Mouse (Mus musculus): ENCODE measurements at regions not wholly inside any gene's neighbourhood (a gene's known extent, or its start where the extent isn't known, plus 50 kb on each side); places are given as distances from the start of the nearest gene placed in this dataset.

DNA sequence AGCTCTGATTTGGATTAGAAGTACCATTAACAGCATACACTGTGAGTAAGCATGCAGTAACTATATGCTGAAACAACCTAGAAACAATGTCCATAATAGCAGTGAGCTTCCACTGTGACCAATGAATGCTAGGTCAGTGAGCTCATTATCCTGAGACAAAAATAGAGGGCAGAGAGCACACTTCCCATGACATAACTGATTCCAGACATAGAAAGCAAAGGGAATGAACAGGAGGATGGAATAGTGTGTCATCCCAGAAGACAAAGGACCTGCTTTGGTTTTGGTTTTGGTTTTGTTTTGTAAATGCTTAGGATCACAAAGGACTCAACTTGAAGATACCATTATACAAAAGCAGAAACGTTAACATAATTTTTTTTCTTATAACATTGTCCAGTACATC is 150.8 kb upstream of the Nr3c2 start:
- in situ Hi-C loops (cut with MboI, MseI), result no loop called here

DNA sequence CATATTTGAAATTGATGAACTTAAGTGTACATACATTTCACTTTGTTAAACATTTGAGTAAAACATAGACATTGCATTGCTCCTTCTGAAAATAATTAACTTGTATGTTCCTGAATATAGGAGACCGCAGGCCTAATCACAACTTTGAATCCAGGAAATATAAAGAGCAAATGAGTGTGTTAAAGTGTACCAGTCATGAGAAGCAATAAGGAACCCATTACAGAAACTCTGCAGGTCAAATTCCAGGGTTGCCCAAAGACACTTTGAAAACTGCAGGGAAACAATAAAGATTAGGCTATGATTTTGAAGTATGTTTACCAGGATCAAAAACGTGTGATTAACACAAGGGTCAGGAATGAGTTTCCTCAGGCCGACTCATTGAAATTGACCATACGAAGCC is 149.0 kb upstream of the Nr3c2 start:
- in situ Hi-C loops (cut with MboI, MseI), result no loop called here

- in situ Hi-C loops (cut with MboI, MseI), result no loop called here
Measured at GRCm38 (mm10) chr8:76754166-76754565, 145.1 kb upstream of the Nr3c2 start.

DNA sequence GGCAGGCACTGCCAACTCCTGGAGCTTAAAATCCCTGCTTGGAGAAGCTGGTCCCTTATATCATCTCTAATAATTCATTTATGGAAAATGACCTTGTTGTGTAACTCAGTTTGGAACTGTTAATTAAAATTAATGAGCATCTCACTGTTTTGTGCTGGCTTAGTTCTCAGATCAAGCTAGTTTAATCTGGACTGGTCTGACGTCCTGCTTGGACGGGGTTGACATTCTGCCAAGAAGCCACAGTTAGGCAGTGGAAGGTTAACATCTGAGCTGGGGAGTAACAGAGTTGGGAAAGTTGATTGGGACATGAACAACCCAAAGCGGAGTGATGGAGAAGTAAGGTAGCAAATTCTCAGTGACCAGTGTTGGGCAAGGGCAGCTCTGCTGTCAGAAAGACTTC is 135.0 kb upstream of the Nr3c2 start:
- in situ Hi-C loops (cut with MboI, MseI), result no loop called here

DNA sequence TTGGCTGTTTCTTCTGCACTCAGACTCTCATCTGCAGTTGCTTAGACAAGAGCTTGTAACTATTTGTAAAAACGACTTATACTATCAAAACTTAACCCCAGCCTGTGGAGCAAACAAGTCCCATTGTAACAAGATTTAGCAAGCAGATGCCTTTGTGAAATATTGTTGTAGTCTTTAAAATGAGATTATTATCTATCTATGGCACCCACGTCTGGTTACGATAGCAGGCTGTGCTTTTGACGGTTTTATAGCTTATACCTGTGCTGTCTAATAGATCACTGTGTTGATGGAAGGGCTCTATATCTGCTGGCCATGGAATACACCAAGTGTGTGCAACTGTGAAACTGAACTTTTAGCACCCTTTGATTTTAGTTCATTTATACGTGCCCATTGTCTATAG is 130.9 kb upstream of the Nr3c2 start:
- in situ Hi-C loops (cut with MboI, MseI), result no loop called here

DNA sequence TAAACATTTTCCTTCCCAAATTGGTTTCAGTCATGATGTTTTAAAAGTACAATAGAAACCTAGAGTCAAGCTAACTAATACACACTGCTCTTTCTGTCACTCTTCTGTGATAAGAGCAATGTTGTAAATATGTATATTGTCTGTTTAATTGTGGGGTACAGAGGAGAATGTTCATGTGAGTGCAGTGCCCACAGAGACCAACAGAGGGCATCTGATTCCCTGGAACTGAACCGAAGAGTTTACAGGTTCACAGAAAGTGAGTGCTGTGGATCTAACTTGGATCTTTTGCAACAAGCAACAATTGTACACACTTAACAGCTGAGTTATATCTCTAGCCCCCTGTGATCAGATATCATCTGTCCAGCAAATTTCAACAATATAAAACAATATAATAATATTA is 111.5 kb upstream of the Nr3c2 start:
- in situ Hi-C loops (cut with MboI, MseI), result no loop called here

GRCm38 (mm10) chr8:76793891-76794290 is 105.4 kb upstream of the Nr3c2 start:
- in situ Hi-C loops (cut with MboI, MseI), result no loop called here

DNA sequence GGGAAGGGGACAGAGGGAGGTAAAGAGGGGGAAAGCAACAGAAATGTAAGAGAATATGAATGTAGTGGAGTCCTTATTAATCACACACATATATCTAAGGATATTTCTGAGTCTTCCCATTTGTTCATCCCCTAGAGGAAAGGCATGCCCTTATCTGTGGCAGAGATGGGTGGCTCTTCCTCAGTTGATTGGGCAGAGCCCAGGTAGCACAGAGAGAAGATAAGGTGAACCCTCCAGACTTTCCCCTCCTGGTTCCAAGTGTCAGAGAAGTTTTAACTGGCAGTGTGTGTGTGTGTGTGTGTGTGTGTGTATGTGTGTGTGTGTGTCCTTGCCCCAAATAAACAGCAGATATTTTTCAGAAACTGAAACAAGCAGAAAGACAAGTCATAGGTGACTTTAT is 99.2 kb upstream of the Nr3c2 start:
- in situ Hi-C loops (cut with MboI, MseI), result loop anchor here (10.0 kb wide), 1 partner anchor 345 kb away; no protein-coding TSS in a partner anchor

- in situ Hi-C loops (cut with MboI, MseI), result no loop called here
Measured at GRCm38 (mm10) chr8:76823456-76823855, 75.8 kb upstream of the Nr3c2 start.
